Mouse (Mus musculus) left cerebral cortex, adult 18-20 months (tissue): ENCODE measurements around the gene Rin2. TPM values are rescaled to one million over a fixed set of nuclear protein-coding genes. Genes with fewer than 3 reads are reported as not detected.

ENCODE experiments used
- DNase-seq, 2 experiments: peaks; one replicate each; pipeline ENCODE4 v3.0.0; 2021 to 2022; ENCODE audit warnings: low spot score in 2 of 2, mixed read lengths in 1 of 2
- total RNA-seq, 2 experiments: library from RNA; stranded (reverse); gene quantifications; 2 replicates each; pipeline ENCODE4 v1.2.3; 2021

Gene Rin2
- total RNA-seq, 2 experiments from 2014 or later, result 19.1 to 31.7 TPM

GRCm38 (mm10) chr2:145822783-145823729 is 148.0 kb downstream of the Rin2 start:
- no peak for DNase-seq

GRCm38 (mm10) chr2:145824749-145825148 is 149.7 kb downstream of the Rin2 start:
- no peak for DNase-seq

- no peak for DNase-seq
Observed at GRCm38 (mm10) chr2:145825221-145825620, 150.2 kb downstream of the Rin2 start.

GRCm38 (mm10) chr2:145827930-145828329 is 152.9 kb downstream of the Rin2 start:
- DNase-seq, result no peak

GRCm38 (mm10) chr2:145828603-145829002 is 153.6 kb downstream of the Rin2 start:
- no peak for DNase-seq

GRCm38 (mm10) chr2:145829231-145829630 is 154.2 kb downstream of the Rin2 start:
- no peak for DNase-seq

- no peak for DNase-seq
Observed at GRCm38 (mm10) chr2:145830417-145830816, 155.4 kb downstream of the Rin2 start.

- DNase-seq, result peak in 1 of 2 experiments; percentile 12
Observed at GRCm38 (mm10) chr2:145831949-145832835, 157.2 kb downstream of the Rin2 start.

- no peak for DNase-seq
Observed at GRCm38 (mm10) chr2:145832836-145833221, 157.8 kb downstream of the Rin2 start.

GRCm38 (mm10) chr2:145833341-145833740 is 158.3 kb downstream of the Rin2 start:
- peak in 1 of 2 experiments; percentile 20 for DNase-seq

- DNase-seq, result no peak
Observed at GRCm38 (mm10) chr2:145835920-145836319, 160.9 kb downstream of the Rin2 start.

- DNase-seq, result no peak
Observed at GRCm38 (mm10) chr2:145838675-145839074, 163.7 kb downstream of the Rin2 start.

GRCm38 (mm10) chr2:145839565-145840315 is 164.7 kb downstream of the Rin2 start:
- DNase-seq, result no peak

- DNase-seq, result no peak
Observed at GRCm38 (mm10) chr2:145840320-145840719, 165.3 kb downstream of the Rin2 start.

GRCm38 (mm10) chr2:145840910-145841870 is 166.2 kb downstream of the Rin2 start:
- DNase-seq, result no peak

- DNase-seq, result no peak
Observed at GRCm38 (mm10) chr2:145843322-145843721, 168.3 kb downstream of the Rin2 start.

GRCm38 (mm10) chr2:145846595-145846994 is 171.6 kb downstream of the Rin2 start:
- no peak for DNase-seq

- DNase-seq, result no peak
Observed at GRCm38 (mm10) chr2:145849170-145849905, 174.3 kb downstream of the Rin2 start.

- DNase-seq, result peak; percentile 44 to 65
Observed at GRCm38 (mm10) chr2:145850779-145851178, 175.8 kb downstream of the Rin2 start.
